Mouse (Mus musculus): Measurements from ENCODE around the gene Ctsl. TPM values are rescaled to one million over a fixed set of nuclear protein-coding genes. Genes with fewer than 3 reads are reported as not detected.

Gene Ctsl
- polyA plus RNA-seq, 1 experiment from 2014 or later = 482 TPM

GRCm38 (mm10) chr13:64367615-64368014 is 3.1 kb downstream of the Ctsl start:
- Histone ChIP-seq H3K36me3 (ENCODE audit: insufficient read depth, low read length) (peaks cover 41% of the 10 kb centered on the region), H3K4me2 (ENCODE audit: low read length) (no peak overlapping the region), H3K9ac (ENCODE audit: low read depth, low read length) (no peak overlapping the region), H3K4me1 (replicated peaks; ENCODE audit: insufficient read depth, low read length) (peaks cover 8% of the 10 kb centered on the region), H3K27ac (no peak overlapping the region), H3K9me3 (replicated peaks; ENCODE audit: low read length) (no peaks in the 10 kb centered on the region), H3K4me3 (replicated peaks; ENCODE audit: low read depth, low read length) (no peak overlapping the region), H3K27me3 (ENCODE audit: insufficient read depth, low read length) (no peaks in the 10 kb centered on the region)
- no peak for DNase-seq (ENCODE audit: low spot score)
- ATAC-seq (replicated peaks; ENCODE audit: low FRiP score, low read depth) = no peak
- WGBS = 86% methylated on average over 5 of the region's 5 CpGs
- no peak for TF ChIP-seq CTCF (IDR thresholded peaks at IDR 0.05; ENCODE audit: low read depth)

GRCm38 (mm10) chr13:64365326-64365725 is 5.4 kb downstream of the Ctsl start:
- no peak for TF ChIP-seq CTCF (IDR thresholded peaks at IDR 0.05; ENCODE audit: low read depth)
- no peak overlapping the region for H3K27ac ChIP-seq
- peaks cover 48% of the 10 kb centered on the region for H3K36me3 ChIP-seq (ENCODE audit: insufficient read depth, low read length)
- DNase-seq (ENCODE audit: low spot score) = no peak
- no peaks in the 10 kb centered on the region for H3K9me3 ChIP-seq (replicated peaks; ENCODE audit: low read length)
- ATAC-seq (replicated peaks; ENCODE audit: low FRiP score, low read depth) = no peak
- no peak overlapping the region for H3K4me3 ChIP-seq (replicated peaks; ENCODE audit: low read depth, low read length)
- H3K4me1 ChIP-seq (replicated peaks; ENCODE audit: insufficient read depth, low read length) = peaks cover 8% of the 10 kb centered on the region
- H3K27me3 ChIP-seq (ENCODE audit: insufficient read depth, low read length) = no peaks in the 10 kb centered on the region
- H3K4me2 ChIP-seq (ENCODE audit: low read length) = no peak overlapping the region
- no peak overlapping the region for H3K9ac ChIP-seq (ENCODE audit: low read depth, low read length)

- no peak overlapping the region for H3K27ac ChIP-seq
- no peak overlapping the region for H3K4me3 ChIP-seq (replicated peaks; ENCODE audit: low read depth, low read length)
- H3K9me3 ChIP-seq (replicated peaks; ENCODE audit: low read length) = no peaks in the 10 kb centered on the region
- H3K36me3 ChIP-seq (ENCODE audit: insufficient read depth, low read length) = peaks cover 48% of the 10 kb centered on the region
- TF ChIP-seq CTCF (IDR thresholded peaks at IDR 0.05; ENCODE audit: low read depth) = peak; percentile 63
- H3K9ac ChIP-seq (ENCODE audit: low read depth, low read length) = no peak overlapping the region
- WGBS = 85% methylated on average over 2 of the region's 2 CpGs
- DNase-seq (ENCODE audit: low spot score) (peak; percentile 36), ATAC-seq (replicated peaks; ENCODE audit: low FRiP score, low read depth) (no peak)
- no peak overlapping the region for H3K4me2 ChIP-seq (ENCODE audit: low read length)
- no peaks in the 10 kb centered on the region for H3K27me3 ChIP-seq (ENCODE audit: insufficient read depth, low read length)
- H3K4me1 ChIP-seq (replicated peaks; ENCODE audit: insufficient read depth, low read length) = peaks cover 8% of the 10 kb centered on the region
These were observed 6.4 kb downstream of the Ctsl start for GRCm38 (mm10) chr13:64364258-64364657.

- TF ChIP-seq CTCF (IDR thresholded peaks at IDR 0.05; ENCODE audit: low read depth) = no peak
- Histone ChIP-seq H3K9me3 (replicated peaks; ENCODE audit: low read length) (no peaks in the 10 kb centered on the region), H3K27me3 (ENCODE audit: insufficient read depth, low read length) (no peaks in the 10 kb centered on the region), H3K4me1 (replicated peaks; ENCODE audit: insufficient read depth, low read length) (no peaks in the 10 kb centered on the region), H3K9ac (ENCODE audit: low read depth, low read length) (no peak overlapping the region), H3K4me3 (replicated peaks; ENCODE audit: low read depth, low read length) (no peak overlapping the region), H3K4me2 (ENCODE audit: low read length) (no peak overlapping the region), H3K27ac (no peak overlapping the region), H3K36me3 (ENCODE audit: insufficient read depth, low read length) (peaks cover 42% of the 10 kb centered on the region)
- 0 out of 2 replicates have a peak, but pooled peaks have one; percentile 12 for ATAC-seq (replicated peaks; ENCODE audit: low FRiP score, low read depth)
- DNase-seq (ENCODE audit: low spot score) = no peak
- WGBS = 86% methylated on average over 6 of the region's 6 CpGs
These were observed 8.6 kb downstream of the Ctsl start for GRCm38 (mm10) chr13:64362139-64362538.

GRCm38 (mm10) chr13:64361020-64361419 is 9.7 kb downstream of the Ctsl start:
- no peak overlapping the region for H3K27ac ChIP-seq
- DNase-seq (ENCODE audit: low spot score) = no peak

GRCm38 (mm10) chr13:64359702-64360101 is 11.0 kb downstream of the Ctsl start:
- H3K4me3 ChIP-seq (replicated peaks; ENCODE audit: low read depth, low read length) = no peak overlapping the region
- ATAC-seq (replicated peaks; ENCODE audit: low FRiP score, low read depth) = no peak
- H3K4me2 ChIP-seq (ENCODE audit: low read length) = no peak overlapping the region
- peaks cover 22% of the 10 kb centered on the region; the same call in 1 of the 2 replicates for H3K36me3 ChIP-seq (ENCODE audit: insufficient read depth, low read length)
- no peak for DNase-seq (ENCODE audit: low spot score)
- TF ChIP-seq CTCF (IDR thresholded peaks at IDR 0.05; ENCODE audit: low read depth) = no peak
- no peaks in the 10 kb centered on the region for H3K4me1 ChIP-seq (replicated peaks; ENCODE audit: insufficient read depth, low read length)
- WGBS = 88% methylated on average over 3 of the region's 3 CpGs
- H3K27ac ChIP-seq = no peak overlapping the region
- H3K9ac ChIP-seq (ENCODE audit: low read depth, low read length) = no peak overlapping the region
- H3K27me3 ChIP-seq (ENCODE audit: insufficient read depth, low read length) = no peaks in the 10 kb centered on the region
- H3K9me3 ChIP-seq (replicated peaks; ENCODE audit: low read length) = no peaks in the 10 kb centered on the region

More at GRCm38 (mm10) chr13:64361020-64361419, 9.7 kb downstream of the Ctsl start:
- Histone ChIP-seq H3K27me3 (ENCODE audit: insufficient read depth, low read length) (no peaks in the 10 kb centered on the region), H3K9me3 (replicated peaks; ENCODE audit: low read length) (no peaks in the 10 kb centered on the region), H3K36me3 (ENCODE audit: insufficient read depth, low read length) (peaks cover 32% of the 10 kb centered on the region), H3K4me3 (replicated peaks; ENCODE audit: low read depth, low read length) (no peak overlapping the region), H3K9ac (ENCODE audit: low read depth, low read length) (no peak overlapping the region), H3K4me2 (ENCODE audit: low read length) (no peak overlapping the region), H3K4me1 (replicated peaks; ENCODE audit: insufficient read depth, low read length) (no peaks in the 10 kb centered on the region)
- no peak for TF ChIP-seq CTCF (IDR thresholded peaks at IDR 0.05; ENCODE audit: low read depth)
- 0 out of 2 replicates have a peak, but pooled peaks have one; percentile 30 for ATAC-seq (replicated peaks; ENCODE audit: low FRiP score, low read depth)
- 91% methylated on average over 3 of the region's 3 CpGs for WGBS

- Histone ChIP-seq H3K27me3 (ENCODE audit: insufficient read depth, low read length) (no peaks in the 10 kb centered on the region), H3K4me1 (replicated peaks; ENCODE audit: insufficient read depth, low read length) (no peaks in the 10 kb centered on the region), H3K4me2 (ENCODE audit: low read length) (no peak overlapping the region), H3K9me3 (replicated peaks; ENCODE audit: low read length) (no peaks in the 10 kb centered on the region), H3K27ac (no peak overlapping the region), H3K9ac (ENCODE audit: low read depth, low read length) (no peak overlapping the region), H3K4me3 (replicated peaks; ENCODE audit: low read depth, low read length) (no peak overlapping the region), H3K36me3 (ENCODE audit: insufficient read depth, low read length) (peaks cover 12% of the 10 kb centered on the region; the same call in 1 of the 2 replicates)
- 91% methylated on average over 1 of the region's 1 CpGs for WGBS
- ATAC-seq (replicated peaks; ENCODE audit: low FRiP score, low read depth) (no peak), DNase-seq (ENCODE audit: low spot score) (no peak)
- TF ChIP-seq CTCF (IDR thresholded peaks at IDR 0.05; ENCODE audit: low read depth) = no peak
These were observed 12.2 kb downstream of the Ctsl start for GRCm38 (mm10) chr13:64358476-64358875.

Data from kidney, postnatal 0 days (tissue).